Mouse (Mus musculus) cerebellum, adult 11-12 months (tissue): ENCODE measurements around the gene Tox3.

Source experiments
- DNase-seq: peaks from one replicate; pipeline ENCODE4 v3.0.0; 2022

The Tox3 gene

GRCm38 (mm10) chr8:90322701-90323439 lies 25.3 kb downstream of the Tox3 start:
- no peak for DNase-seq

- no peak for DNase-seq
These were observed 26.9 kb downstream of the Tox3 start for GRCm38 (mm10) chr8:90321255-90321654.

GRCm38 (mm10) chr8:90314312-90314711 lies 33.8 kb downstream of the Tox3 start:
- DNase-seq, result no peak

- DNase-seq, result no peak
These were observed 45.2 kb downstream of the Tox3 start for GRCm38 (mm10) chr8:90302951-90303350.

GRCm38 (mm10) chr8:90302252-90302651 lies 45.9 kb downstream of the Tox3 start:
- DNase-seq, result no peak

GRCm38 (mm10) chr8:90301543-90301942 lies 46.6 kb downstream of the Tox3 start:
- DNase-seq, result no peak

GRCm38 (mm10) chr8:90300973-90301372 lies 47.2 kb downstream of the Tox3 start:
- DNase-seq, result no peak

- DNase-seq, result no peak
These were observed 54.1 kb downstream of the Tox3 start for GRCm38 (mm10) chr8:90294061-90294460.

GRCm38 (mm10) chr8:90290811-90291210 lies 57.3 kb downstream of the Tox3 start:
- DNase-seq, result no peak

- no peak for DNase-seq
These were observed 71.4 kb downstream of the Tox3 start for GRCm38 (mm10) chr8:90276722-90277121.

GRCm38 (mm10) chr8:90273182-90273581 lies 75.0 kb downstream of the Tox3 start:
- DNase-seq, result no peak

- no peak for DNase-seq
These were observed 76.2 kb downstream of the Tox3 start for GRCm38 (mm10) chr8:90271920-90272319.

GRCm38 (mm10) chr8:90267698-90268256 lies 80.4 kb downstream of the Tox3 start:
- DNase-seq, result no peak

- no peak for DNase-seq
These were observed 81.2 kb downstream of the Tox3 start for GRCm38 (mm10) chr8:90266986-90267385.

GRCm38 (mm10) chr8:90266239-90266638 lies 81.9 kb downstream of the Tox3 start:
- no peak for DNase-seq

- DNase-seq, result no peak
These were observed 93.8 kb downstream of the Tox3 start for GRCm38 (mm10) chr8:90254158-90254867.

- no peak for DNase-seq
These were observed 101.8 kb downstream of the Tox3 start for GRCm38 (mm10) chr8:90246357-90246756.

GRCm38 (mm10) chr8:90245828-90246227 lies 102.3 kb downstream of the Tox3 start:
- DNase-seq, result no peak

- DNase-seq, result no peak
These were observed 103.0 kb downstream of the Tox3 start for GRCm38 (mm10) chr8:90245187-90245586.

- peak; percentile 54 for DNase-seq
These were observed 103.5 kb downstream of the Tox3 start for GRCm38 (mm10) chr8:90244458-90245145.

- DNase-seq, result no peak
These were observed 104.2 kb downstream of the Tox3 start for GRCm38 (mm10) chr8:90243957-90244356.

- DNase-seq, result no peak
These were observed 105.8 kb downstream of the Tox3 start for GRCm38 (mm10) chr8:90242351-90242750.

- no peak for DNase-seq
These were observed 106.7 kb downstream of the Tox3 start for GRCm38 (mm10) chr8:90241461-90241860.

GRCm38 (mm10) chr8:90232501-90232900 lies 115.6 kb downstream of the Tox3 start:
- no peak for DNase-seq
